Mouse (Mus musculus) pancreas, adult 10 weeks (tissue): ENCODE data around the gene Slc35a3. TPM values are rescaled to one million over a fixed set of nuclear protein-coding genes. Genes with fewer than 3 reads are reported as not detected.

Experiments used
- polyA plus RNA-seq: library from polyadenylated mRNA; stranded (reverse); fragments of 350-450 nt; fragmentation: Illumina TruSeq; extraction: RNeasy Lipid Tissue Mini Kit (QIAGEN cat#74804); gene quantifications from one replicate; pipeline ENCODE4 v1.2.3, GENCODE M21; 2015; ENCODE audit warnings: low read depth, low replicate concordance; ENCODE audit not compliant: insufficient read depth

Slc35a3 gene
- 4.7 TPM for polyA plus RNA-seq

DNA sequence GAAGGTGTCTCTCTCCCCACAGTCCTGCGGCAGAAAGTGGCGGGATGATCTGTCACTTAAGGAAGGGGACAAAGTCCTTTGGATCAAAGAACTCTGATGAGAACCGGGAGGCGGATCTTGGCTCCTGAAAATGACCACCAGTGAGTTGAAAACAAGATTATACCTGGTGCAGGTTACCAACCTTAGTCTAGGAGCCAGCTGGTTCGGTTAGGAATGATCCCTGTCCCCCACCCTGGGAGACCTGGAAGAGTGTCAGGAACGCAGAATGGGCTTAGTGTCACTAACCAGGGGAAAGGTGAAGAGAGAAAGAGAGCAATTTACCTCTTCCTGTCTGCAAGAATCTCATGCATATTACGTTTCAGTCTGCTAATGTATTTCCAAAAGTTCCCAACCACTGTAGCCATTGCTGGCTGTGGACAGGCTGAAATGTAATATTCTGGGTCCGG lies at the start of gene Slc35a3:
Gene Slc35a3, minus strand, starts transcription at position 396 of the 446 bp plus-strand sequence.

DNA sequence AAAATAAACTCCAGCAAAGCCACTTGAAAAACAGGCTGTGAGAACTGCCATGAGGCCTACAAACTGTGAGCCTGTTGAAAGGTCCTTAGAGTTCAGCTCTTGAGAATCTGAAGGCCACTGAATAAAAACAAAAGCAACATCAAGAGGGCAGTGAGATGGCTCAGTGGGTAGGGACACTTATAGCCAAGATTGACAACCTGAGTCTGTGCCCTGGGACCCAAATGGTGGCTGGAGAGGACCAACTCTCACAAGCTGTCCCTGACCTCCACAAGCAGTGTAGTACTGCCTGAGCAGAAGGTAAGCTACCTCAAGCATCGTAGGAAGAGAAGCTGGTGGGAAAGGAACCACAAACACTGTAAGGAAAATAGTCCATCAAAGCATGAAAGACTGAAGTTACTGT lies 31.5 kb downstream of the Slc35a3 start, which contains the start of gene Gm43191:
Gene Gm43191, minus strand, starts transcription at position 101 of the 400 bp plus-strand sequence.

DNA sequence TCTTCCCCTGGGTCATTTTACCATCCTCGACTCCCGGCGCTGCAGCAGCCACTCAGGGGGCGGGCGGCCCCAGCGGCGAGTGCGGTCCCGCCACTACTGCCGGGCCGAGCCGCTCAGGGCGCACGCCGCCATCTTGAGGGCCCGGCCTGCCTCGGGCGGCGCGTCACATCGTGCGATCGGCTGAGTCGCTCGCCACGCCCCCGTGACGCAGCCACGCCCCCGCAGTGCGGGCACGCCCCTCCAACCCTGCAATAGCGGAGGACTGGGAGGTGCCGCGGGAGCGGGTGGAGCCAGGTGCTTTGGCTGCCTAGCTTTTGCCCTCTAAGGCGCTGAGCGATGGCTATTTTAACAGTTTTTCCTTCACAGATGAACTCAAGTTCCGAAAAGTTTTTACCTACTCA lies 50.2 kb downstream of the Slc35a3 start, which contains the start of gene Mfsd14a:
Gene Mfsd14a, minus strand, starts transcription at position 215 of the 401 bp plus-strand sequence.

Other genes with a start within 250 kb of the Slc35a3 start
- gene Rtca, start 204.6 kb downstream of the Slc35a3 start, polyA plus RNA-seq = 6.6 TPM
- 6.7 TPM for gene Dbt, start 199.8 kb downstream of the Slc35a3 start, polyA plus RNA-seq
- 0.44 TPM for gene Lrrc39, start 149.9 kb downstream of the Slc35a3 start, polyA plus RNA-seq
- gene Sass6, start 117.8 kb downstream of the Slc35a3 start, polyA plus RNA-seq = 1.3 TPM
- gene Trmt13, start 98.2 kb downstream of the Slc35a3 start, polyA plus RNA-seq = 8.4 TPM
- 9.5 TPM for gene Mfsd14a, start 50.2 kb downstream of the Slc35a3 start, polyA plus RNA-seq
- not detected for gene Gm43191, start 31.6 kb downstream of the Slc35a3 start, polyA plus RNA-seq
- gene Agl, start 95.3 kb upstream of the Slc35a3 start, polyA plus RNA-seq = 2.0 TPM
- gene Frrs1, start 146.6 kb upstream of the Slc35a3 start, polyA plus RNA-seq = 2.5 TPM